Mouse (Mus musculus) urinary bladder, postnatal 14 days (tissue): Measurements from ENCODE around the gene Mucl3.
A peak's percentile ranks its signal among the peaks of the same experiment; 100 is the strongest.

Experiments used
- DNase-seq: peaks from one replicate; pipeline ENCODE4 v3.0.0; 2021; ENCODE audit warnings: low spot score

Gene Mucl3

DNA sequence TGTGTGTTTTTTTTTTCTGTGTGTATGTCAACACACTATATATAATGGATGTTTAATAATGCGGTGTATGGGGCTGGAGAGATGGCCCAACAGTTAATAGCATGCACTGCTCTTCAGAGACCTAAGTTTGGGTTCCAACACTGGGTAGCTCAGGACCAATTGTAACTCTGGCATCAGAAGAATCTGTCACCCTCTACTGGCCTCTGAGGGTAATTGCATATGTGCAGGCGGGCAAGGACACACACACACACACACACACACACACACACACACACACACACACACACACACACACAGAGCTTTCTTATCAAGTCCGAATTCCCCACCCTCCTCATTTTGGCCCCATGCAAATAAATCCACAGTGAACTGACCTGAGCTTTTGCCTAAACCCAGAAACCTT lies 8.3 kb downstream of the Mucl3 start:
- no peak for DNase-seq

- DNase-seq = peak; percentile 56
Observed at GRCm38 (mm10) chr17:35633992-35634391, 9.5 kb downstream of the Mucl3 start.

- DNase-seq = no peak
Observed at GRCm38 (mm10) chr17:35626537-35626936, 17.0 kb downstream of the Mucl3 start, which contains the start of gene Gm9573. TSS of gene Gm9573 (minus strand) at chr17:35626637.

DNA sequence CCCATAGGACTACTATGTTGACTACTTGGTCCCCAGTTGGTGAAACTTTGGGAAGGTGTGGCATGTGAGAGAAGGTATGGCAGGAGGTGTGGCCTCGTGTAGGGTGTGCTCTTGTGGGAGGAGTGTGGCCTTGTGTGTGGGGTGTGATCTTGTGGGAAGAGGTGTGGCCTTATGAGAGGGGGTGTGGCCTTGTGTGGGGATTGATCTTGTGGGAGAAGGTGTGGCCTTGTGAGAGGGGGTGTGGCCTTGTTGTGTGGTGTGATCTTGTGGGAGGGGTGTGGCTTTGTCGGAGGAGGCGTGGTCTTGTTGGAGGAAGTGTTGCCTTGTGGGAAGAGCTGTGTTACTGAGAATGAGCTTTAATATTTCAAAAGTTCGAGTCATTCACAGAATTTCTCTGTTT lies 26.4 kb downstream of the Mucl3 start:
- DNase-seq = no peak

DNA sequence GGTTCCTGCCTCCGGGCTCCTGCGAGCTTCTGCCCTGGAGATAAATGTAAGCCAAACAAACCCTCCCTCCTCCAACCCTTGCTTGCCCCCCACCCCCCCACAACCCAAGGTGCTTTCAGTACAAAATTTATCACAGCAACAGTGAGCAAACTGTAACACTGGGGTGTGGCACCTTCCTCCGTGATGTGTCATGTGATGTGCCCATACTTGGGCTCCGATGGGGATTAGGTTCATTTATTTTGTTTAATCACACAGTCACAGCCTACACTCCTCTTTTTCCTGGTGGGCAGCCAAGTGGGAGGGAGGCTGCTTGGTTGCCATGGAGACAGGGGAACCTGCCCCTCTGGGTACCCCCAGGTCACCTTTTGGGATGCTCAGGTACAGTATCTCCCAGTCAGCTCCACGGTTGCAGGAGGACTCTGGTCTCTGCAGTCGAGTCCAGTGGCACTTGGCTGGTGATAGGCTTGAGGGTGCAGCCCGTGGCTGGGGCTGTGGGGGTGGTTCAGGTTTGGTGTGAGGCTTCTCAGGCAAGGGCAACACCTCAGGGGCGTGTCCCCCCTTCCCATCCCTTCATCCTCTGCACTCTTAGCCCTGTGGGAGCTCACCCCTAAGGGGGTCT lies 41.6 kb downstream of the Mucl3 start:
- no peak for DNase-seq

GRCm38 (mm10) chr17:35601249-35601648 lies 42.2 kb downstream of the Mucl3 start, which contains the start of gene Sfta2:
TSS of gene Sfta2 (plus strand) at chr17:35601549.
- DNase-seq = no peak

- DNase-seq = no peak
Observed at GRCm38 (mm10) chr17:35597399-35597798, 46.1 kb downstream of the Mucl3 start.

DNA sequence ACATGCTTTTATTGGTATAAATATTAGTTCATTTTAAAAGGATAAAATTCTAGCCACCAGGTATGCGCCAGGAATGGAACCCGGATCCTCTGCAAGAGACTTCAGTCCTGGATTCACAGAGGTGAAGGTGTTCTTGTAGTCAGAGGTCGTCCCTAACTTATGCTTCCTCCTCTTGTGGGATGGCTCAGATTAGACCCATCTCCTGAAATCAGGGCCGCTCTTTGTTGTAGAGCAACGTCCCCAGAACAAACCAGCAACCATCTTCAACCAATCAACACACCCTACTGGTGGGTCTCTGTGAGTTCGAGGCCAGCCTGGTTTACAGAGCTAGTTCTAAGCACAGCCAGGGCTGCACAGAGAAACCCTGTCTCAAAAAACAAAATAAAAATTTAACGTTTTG lies 49.0 kb downstream of the Mucl3 start:
- DNase-seq = no peak

- DNase-seq = no peak
Observed at GRCm38 (mm10) chr17:35593786-35594185, 49.7 kb downstream of the Mucl3 start.

DNA sequence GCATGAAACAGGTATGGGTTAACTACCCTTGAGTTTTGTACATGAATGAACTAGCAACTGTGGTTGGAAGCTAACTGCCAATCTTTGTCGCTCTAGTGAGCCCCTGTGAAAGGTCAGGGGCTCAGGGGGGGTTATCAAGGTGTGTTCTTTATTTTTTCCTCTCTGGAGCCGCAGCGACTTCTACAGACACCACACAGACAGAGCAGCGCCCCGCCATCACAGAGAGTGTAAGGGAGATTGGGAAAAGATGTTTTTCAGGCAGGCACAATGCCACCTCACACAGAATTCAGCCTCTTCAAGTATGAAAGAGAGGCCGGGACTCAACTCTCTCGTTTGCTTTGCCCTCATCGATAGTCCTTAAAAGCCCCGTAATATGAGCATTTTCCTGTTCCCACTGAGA lies 51.4 kb downstream of the Mucl3 start:
- DNase-seq = no peak

GRCm38 (mm10) chr17:35591731-35592130 lies 51.8 kb downstream of the Mucl3 start:
- no peak for DNase-seq

- no peak for DNase-seq
Observed at GRCm38 (mm10) chr17:35591219-35591578, 52.3 kb downstream of the Mucl3 start.

DNA sequence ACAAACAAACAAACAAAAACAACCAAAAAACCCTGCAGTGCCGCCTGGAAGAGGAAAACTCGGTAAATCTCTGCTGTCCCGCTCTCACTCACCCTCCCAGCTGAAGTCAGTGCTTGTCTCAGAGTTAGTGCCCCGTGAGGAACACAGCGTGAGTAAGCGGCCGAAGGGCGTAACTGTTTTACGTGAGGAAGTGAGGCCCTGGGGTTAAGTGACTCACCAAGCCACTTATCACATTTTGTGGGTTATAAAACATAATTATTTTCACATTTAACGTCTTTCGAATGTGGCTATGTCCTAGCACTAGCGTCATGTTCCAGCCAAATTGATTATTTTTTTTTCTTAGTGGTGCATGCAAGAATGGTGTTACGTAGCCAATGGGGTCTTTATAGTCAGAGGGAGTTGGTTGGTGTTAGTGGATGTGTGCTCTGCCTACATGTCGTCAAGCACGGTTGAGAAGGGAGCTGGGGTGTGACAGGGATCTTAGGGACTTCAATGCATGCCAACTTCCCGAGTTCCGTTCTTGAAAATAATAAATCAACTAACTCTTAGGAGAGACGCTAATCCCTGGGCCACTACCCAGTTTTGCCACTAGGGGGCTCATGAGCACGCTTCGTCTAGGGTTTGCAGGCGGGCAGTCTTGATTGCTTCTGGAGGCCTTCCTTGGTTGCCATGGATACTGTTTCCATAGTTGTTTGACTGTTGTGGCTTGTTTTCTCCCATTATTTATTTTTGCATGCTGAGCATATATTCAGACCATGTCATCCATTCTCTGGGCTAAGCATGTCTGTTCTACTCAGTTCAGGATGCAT lies 52.9 kb downstream of the Mucl3 start:
- DNase-seq = peak; percentile 88

DNA sequence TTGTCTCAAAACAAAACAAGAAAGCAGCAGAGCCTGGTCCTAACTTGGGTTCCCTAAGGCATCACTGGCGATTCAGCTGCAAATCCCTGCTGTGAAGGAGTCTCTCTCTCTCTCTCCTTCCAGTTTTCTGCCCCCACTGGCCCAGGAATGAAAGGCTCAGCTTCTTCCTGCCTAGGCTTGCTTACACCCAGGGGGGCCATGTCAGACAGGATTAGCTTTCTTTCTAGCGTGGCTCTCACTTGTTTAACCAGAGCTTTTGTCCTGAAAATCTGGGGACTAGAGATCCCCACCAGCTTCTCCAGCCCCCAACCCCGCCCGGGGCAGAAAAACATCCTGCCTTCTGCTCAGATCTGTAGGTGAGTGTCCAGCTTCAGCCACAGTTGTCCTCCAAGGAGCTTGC lies 55.1 kb downstream of the Mucl3 start:
- DNase-seq = no peak

GRCm38 (mm10) chr17:35587291-35587690 lies 56.2 kb downstream of the Mucl3 start:
- DNase-seq = no peak
